Mouse (Mus musculus): Measurements from ENCODE around the gene A4gnt.

The A4gnt gene

DNA sequence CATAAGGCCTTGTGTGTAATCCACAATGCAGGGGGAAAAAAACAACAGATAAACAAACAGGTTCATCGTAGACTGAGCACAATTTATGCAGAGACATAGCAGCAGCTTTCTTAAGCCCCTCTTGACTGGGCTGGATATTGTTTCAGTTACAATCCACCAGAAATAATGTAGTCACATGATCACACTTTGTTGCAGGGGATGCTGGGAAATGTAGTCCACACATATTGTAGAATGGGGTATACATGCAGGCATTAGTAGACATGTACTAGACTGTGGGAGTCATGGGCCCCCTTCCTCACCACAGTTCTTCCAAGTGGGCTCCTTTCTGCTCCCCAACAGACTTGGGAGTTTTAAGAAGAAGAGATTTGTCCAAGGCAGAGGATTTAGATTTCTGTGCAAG lies 24.5 kb downstream of the A4gnt start:
- no peak for DNase-seq (ENCODE audit: low spot score)

GRCm38 (mm10) chr9:99637227-99637626 lies 24.9 kb downstream of the A4gnt start:
- DNase-seq (ENCODE audit: low spot score) = no peak

DNA sequence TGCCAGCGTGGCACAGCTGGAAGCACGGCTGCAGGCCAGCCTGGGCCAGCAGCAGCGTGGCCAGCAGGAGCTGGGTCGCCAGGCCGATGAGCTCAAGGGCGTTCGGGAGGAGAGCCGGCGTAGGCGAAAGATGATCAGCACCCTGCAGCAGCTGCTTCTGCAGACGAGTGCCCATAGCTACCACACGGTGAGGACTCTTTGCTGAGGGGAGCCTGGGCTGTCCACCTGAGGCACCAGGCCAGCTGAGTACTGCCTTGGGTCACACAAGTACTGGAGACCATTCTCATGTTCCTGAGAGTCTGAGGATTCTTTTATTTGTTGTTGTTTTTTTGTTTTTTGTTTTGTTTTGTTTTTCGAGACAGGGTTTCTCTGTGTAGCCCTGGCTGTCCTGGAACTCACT lies 25.4 kb downstream of the A4gnt start:
- no peak for DNase-seq (ENCODE audit: low spot score)

GRCm38 (mm10) chr9:99639957-99640356 lies 27.7 kb downstream of the A4gnt start:
- no peak for DNase-seq (ENCODE audit: low spot score)

DNA sequence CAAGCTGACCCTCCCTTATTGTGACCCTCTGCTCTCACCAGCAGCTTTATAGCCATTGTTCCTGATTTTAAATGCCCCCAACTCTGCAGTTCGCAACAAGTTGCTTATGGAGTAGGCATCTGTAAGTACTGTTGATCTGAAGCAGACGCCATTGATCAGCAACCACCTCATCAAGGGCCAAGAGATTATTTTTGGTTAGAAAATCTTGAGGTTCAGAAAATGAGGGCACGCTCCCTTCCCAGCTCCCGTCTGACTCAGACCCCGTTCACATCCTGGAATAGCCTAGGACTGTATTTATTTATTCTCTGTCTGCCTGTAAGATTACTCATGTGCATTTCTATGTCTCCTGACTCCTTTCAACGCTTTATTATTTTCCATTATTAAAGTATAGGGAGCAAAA lies 33.1 kb downstream of the A4gnt start:
- no peak for DNase-seq (ENCODE audit: low spot score)

- no peak for DNase-seq (ENCODE audit: low spot score)
Measured at GRCm38 (mm10) chr9:99646102-99646501, 33.8 kb downstream of the A4gnt start.

DNA sequence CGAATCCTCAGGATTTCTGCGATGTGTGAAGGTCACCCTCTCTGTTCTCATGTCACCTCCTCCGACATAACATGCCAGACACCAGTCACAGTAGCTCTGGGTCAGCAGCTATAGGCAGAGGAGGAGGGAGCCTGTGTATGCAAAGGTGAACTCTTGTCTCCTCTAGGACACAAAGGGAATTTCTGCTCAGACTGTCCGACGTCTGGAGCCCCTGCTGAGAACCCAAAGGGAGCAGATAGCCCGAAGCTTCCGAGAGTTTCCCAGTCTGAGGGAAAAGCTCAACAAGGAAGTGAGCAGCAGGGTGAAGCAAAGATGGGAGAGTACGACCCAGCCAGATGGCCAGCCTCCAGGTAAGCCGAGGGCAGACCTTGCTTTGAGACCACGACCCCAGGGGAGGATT lies 48.5 kb downstream of the A4gnt start:
- no peak for DNase-seq (ENCODE audit: low spot score)

DNA sequence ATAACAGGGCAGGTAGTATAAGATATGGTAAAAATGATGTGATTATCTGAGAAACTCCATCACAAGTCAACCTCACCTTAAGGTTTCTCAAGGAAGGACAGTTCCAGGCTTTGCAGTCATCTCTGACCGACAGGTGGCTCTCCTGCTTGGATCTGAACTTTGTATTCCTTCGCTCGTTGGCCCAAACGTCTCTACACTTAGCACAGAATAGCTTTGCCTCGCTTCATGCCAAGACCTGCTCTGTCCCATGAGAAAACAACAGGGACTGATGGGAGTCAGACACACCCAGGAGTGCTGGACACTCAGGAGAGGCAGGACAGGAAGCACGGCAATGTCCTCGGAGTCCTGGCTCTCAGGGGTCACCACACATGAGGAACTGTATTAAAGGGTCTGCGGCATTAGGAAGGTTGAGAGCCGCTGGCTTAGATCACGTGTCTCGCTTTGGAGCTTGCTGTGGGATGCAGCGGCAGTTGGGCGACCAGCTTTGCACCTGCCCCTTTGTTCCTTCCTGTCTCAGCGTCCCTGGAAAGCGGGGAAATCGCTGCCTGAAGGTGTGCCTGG lies 49.4 kb downstream of the A4gnt start:
- DNase-seq (ENCODE audit: low spot score) = no peak

- DNase-seq (ENCODE audit: low spot score) = peak; percentile 65
Measured at GRCm38 (mm10) chr9:99662406-99662805, 50.1 kb downstream of the A4gnt start.

- no peak for DNase-seq (ENCODE audit: low spot score)
Measured at GRCm38 (mm10) chr9:99662887-99663286, 50.6 kb downstream of the A4gnt start.

- no peak for DNase-seq (ENCODE audit: low spot score)
Measured at GRCm38 (mm10) chr9:99667596-99667995, 55.3 kb downstream of the A4gnt start.

GRCm38 (mm10) chr9:99671603-99672002 lies 59.3 kb downstream of the A4gnt start:
- no peak for DNase-seq (ENCODE audit: low spot score)
